Mouse (Mus musculus) lung, embryonic 14.5 days (tissue): ENCODE data around the gene Fam19a2. TPM values are rescaled to one million over a fixed set of nuclear protein-coding genes. Genes with fewer than 3 reads are reported as not detected.
A peak's percentile ranks its signal among the peaks of the same experiment; 100 is the strongest.

Experiments
- ATAC-seq: fragments of 200-750 bp; cut with Nextera tagmentation; 2 replicates; pipeline ENCODE4 v1.8.0; 2017; ENCODE audit warnings: mild to moderate bottlenecking, moderate TSS enrichment, moderate library complexity; ENCODE audit not compliant: insufficient read depth
- DNase-seq: peaks from one replicate; pipeline ENCODE4 v3.0.0-alpha.2; 2015
- H3K27ac ChIP-seq: fragments of 300-500 bp; sonication (generic); 2 replicates; pipeline ENCODE4 v1.5.1; 2014; ENCODE audit warnings: low read depth, mild to moderate bottlenecking, moderate library complexity
- H3K27me3 ChIP-seq: fragments of 300-500 bp; sonication (generic); 2 replicates; pipeline ENCODE4 v1.6.1; 2014; ENCODE audit warnings: low read length, control low read depth; ENCODE audit not compliant: insufficient read depth
- H3K36me3 ChIP-seq: fragments of 300-500 bp; sonication (generic); 2 replicates; pipeline ENCODE4 v1.6.1; 2014; ENCODE audit warnings: control low read depth; ENCODE audit not compliant: insufficient read depth
- H3K4me1 ChIP-seq: fragments of 300-500 bp; sonication (generic); 2 replicates; pipeline ENCODE4 v1.6.1; 2014; ENCODE audit warnings: antibody characterized with exemption, control low read depth; ENCODE audit not compliant: insufficient read depth
- H3K4me2 ChIP-seq: fragments of 300-500 bp; sonication (generic); 2 replicates; pipeline ENCODE4 v1.6.1; 2014; ENCODE audit warnings: mild to moderate bottlenecking
- H3K4me3 ChIP-seq: fragments of 300-500 bp; sonication (generic); 2 replicates; pipeline ENCODE4 v1.5.1; 2014; ENCODE audit warnings: low read depth, low read length
- H3K9ac ChIP-seq: fragments of 300-500 bp; sonication (generic); 2 replicates; pipeline ENCODE4 v1.6.1; 2014
- H3K9me3 ChIP-seq: fragments of 300-500 bp; sonication (generic); 2 replicates; pipeline ENCODE4 v1.6.1; 2016; ENCODE audit warnings: low read depth, low read length, control low read depth
- CTCF ChIP-seq: IDR thresholded peaks from 2 replicates; pipeline ENCODE4 v1.5.1; 2016; ENCODE audit warnings: antibody characterized with exemption, low read depth
- WGBS: fragments of 180-500 bp; shearing (Covaris S2); extraction: QIAGEN DNeasy Blood & Tissue Kit; methylation state at CpG from one replicate; pipeline ENCODE4 v1.1.7; 2014; 5-methylcytosine and 5-hydroxymethylcytosine counted together
- polyA plus RNA-seq: library from polyadenylated mRNA; unstranded; fragments of >200 nt; fragmentation: Nextera tagmentation; extraction: Ambion mirVana; gene quantifications from 2 replicates; pipeline ENCODE4 v1.2.1, GENCODE M21; 2014

Fam19a2 gene
- polyA plus RNA-seq, 1 experiment from 2014 or later, result 1.0 TPM

- H3K27me3 ChIP-seq, result no peaks in the 10 kb centered on the region
These were observed 119.5 kb downstream of the Fam19a2 start for GRCm38 (mm10) chr10:123383277-123383676.

GRCm38 (mm10) chr10:123385641-123386040, 121.8 kb downstream of the Fam19a2 start:
- ATAC-seq (no peak), DNase-seq (no peak)
- no peaks in the 10 kb centered on the region for H3K27me3 ChIP-seq
- no peak overlapping the region for H3K4me2 ChIP-seq
- TF ChIP-seq CTCF, result no peak
- H3K9me3 ChIP-seq, result no peaks in the 10 kb centered on the region
- no peak overlapping the region for H3K9ac ChIP-seq
- no peaks in the 10 kb centered on the region for H3K4me1 ChIP-seq
- 69% methylated on average over 6 of the region's 6 CpGs for WGBS
- no peak overlapping the region for H3K4me3 ChIP-seq
- no peak overlapping the region for H3K27ac ChIP-seq
- H3K36me3 ChIP-seq, result no peaks in the 10 kb centered on the region

More at GRCm38 (mm10) chr10:123383277-123383676, 119.5 kb downstream of the Fam19a2 start:
- Histone ChIP-seq H3K4me1 (no peaks in the 10 kb centered on the region), H3K4me2 (no peak overlapping the region), H3K9ac (no peak overlapping the region), H3K9me3 (no peaks in the 10 kb centered on the region), H3K27ac (no peak overlapping the region), H3K4me3 (no peak overlapping the region), H3K36me3 (no peaks in the 10 kb centered on the region)
- DNase-seq (no peak), ATAC-seq (no peak)
- no peak for TF ChIP-seq CTCF
- WGBS, result 31% methylated on average over 2 of the region's 2 CpGs

- TF ChIP-seq CTCF, result no peak
- H3K27ac ChIP-seq, result no peak overlapping the region
- H3K4me1 ChIP-seq, result no peaks in the 10 kb centered on the region
- H3K27me3 ChIP-seq, result no peaks in the 10 kb centered on the region
- 69% methylated on average over 9 of the region's 9 CpGs for WGBS
- no peak for DNase-seq
- H3K9me3 ChIP-seq, result no peaks in the 10 kb centered on the region
- H3K4me2 ChIP-seq, result no peak overlapping the region
- no peaks in the 10 kb centered on the region for H3K36me3 ChIP-seq
- no peak overlapping the region for H3K4me3 ChIP-seq
- no peak overlapping the region for H3K9ac ChIP-seq
- no peak for ATAC-seq
These were observed 131.6 kb downstream of the Fam19a2 start for GRCm38 (mm10) chr10:123395429-123395828.

GRCm38 (mm10) chr10:123398136-123398535, 134.3 kb downstream of the Fam19a2 start:
- DNase-seq, result no peak
- Histone ChIP-seq H3K9ac (no peak overlapping the region), H3K9me3 (no peaks in the 10 kb centered on the region), H3K4me2 (no peak overlapping the region), H3K27ac (no peak overlapping the region), H3K27me3 (no peaks in the 10 kb centered on the region), H3K36me3 (no peaks in the 10 kb centered on the region), H3K4me3 (no peak overlapping the region), H3K4me1 (no peaks in the 10 kb centered on the region)
- no peak for ATAC-seq
- 36% methylated on average over 6 of the region's 6 CpGs for WGBS
- no peak for TF ChIP-seq CTCF

GRCm38 (mm10) chr10:123401188-123401587, 137.4 kb downstream of the Fam19a2 start:
- WGBS, result 88% methylated on average over 3 of the region's 3 CpGs
- Histone ChIP-seq H3K9ac (no peak overlapping the region), H3K4me3 (no peak overlapping the region)

GRCm38 (mm10) chr10:123402460-123402859, 138.7 kb downstream of the Fam19a2 start:
- Histone ChIP-seq H3K9me3 (0 out of 2 replicates have a peak, but pooled peaks cover 5% of the 10 kb centered on the region), H3K4me1 (no peaks in the 10 kb centered on the region), H3K4me3 (no peak overlapping the region), H3K4me2 (no peak overlapping the region), H3K27me3 (no peaks in the 10 kb centered on the region), H3K9ac (no peak overlapping the region), H3K36me3 (no peaks in the 10 kb centered on the region), H3K27ac (no peak overlapping the region)
- 67% methylated on average over 3 of the region's 3 CpGs for WGBS
- ATAC-seq (no peak), DNase-seq (no peak)
- TF ChIP-seq CTCF, result no peak

More at GRCm38 (mm10) chr10:123401188-123401587, 137.4 kb downstream of the Fam19a2 start:
- no peaks in the 10 kb centered on the region for H3K4me1 ChIP-seq
- TF ChIP-seq CTCF, result no peak
- DNase-seq (no peak), ATAC-seq (no peak)
- no peak overlapping the region for H3K4me2 ChIP-seq
- H3K36me3 ChIP-seq, result no peaks in the 10 kb centered on the region
- no peaks in the 10 kb centered on the region for H3K27me3 ChIP-seq
- H3K9me3 ChIP-seq, result 0 out of 2 replicates have a peak, but pooled peaks cover 5% of the 10 kb centered on the region
- H3K27ac ChIP-seq, result no peak overlapping the region

- DNase-seq, result peak; percentile 10
- no peaks in the 10 kb centered on the region for H3K4me1 ChIP-seq
- H3K4me2 ChIP-seq, result no peak overlapping the region
- 90% methylated on average over 1 of the region's 1 CpGs for WGBS
- peak; percentile 44 for TF ChIP-seq CTCF
- H3K9ac ChIP-seq, result no peak overlapping the region
- H3K9me3 ChIP-seq, result no peaks in the 10 kb centered on the region
- no peaks in the 10 kb centered on the region for H3K27me3 ChIP-seq
- H3K4me3 ChIP-seq, result no peak overlapping the region
- H3K27ac ChIP-seq, result no peak overlapping the region
- H3K36me3 ChIP-seq, result no peaks in the 10 kb centered on the region
- ATAC-seq, result no peak; the same call in 1 of the 2 replicates
These were observed 151.2 kb downstream of the Fam19a2 start for GRCm38 (mm10) chr10:123414953-123415352.

- WGBS, result 67% methylated on average over 4 of the region's 4 CpGs
- no peak for DNase-seq
- no peak overlapping the region for H3K9ac ChIP-seq
These were observed 152.2 kb downstream of the Fam19a2 start for GRCm38 (mm10) chr10:123416024-123416423.

More at GRCm38 (mm10) chr10:123416024-123416423, 152.2 kb downstream of the Fam19a2 start:
- no peak for ATAC-seq
- no peak overlapping the region for H3K27ac ChIP-seq
- H3K27me3 ChIP-seq, result no peaks in the 10 kb centered on the region
- H3K4me3 ChIP-seq, result no peak overlapping the region
- TF ChIP-seq CTCF, result no peak
- H3K9me3 ChIP-seq, result no peaks in the 10 kb centered on the region
- no peak overlapping the region for H3K4me2 ChIP-seq
- no peaks in the 10 kb centered on the region for H3K36me3 ChIP-seq
- no peaks in the 10 kb centered on the region for H3K4me1 ChIP-seq
